ENCODE assay signal across 25 mouse cellular contexts in genomic region chr5:72191932-72192331, GRCm38 (mm10).
"Had no signal": no experiment of that assay in that cellular context is flagged by ENCODE, and none has a peak within 500 bp of the region (broad histone marks: within the 10 kb centered on the region; RNA-seq: fewer than 3 reads in every experiment).

No protein-coding gene starts in this region.

- DNase-seq: cerebellum, adult 8-10 months; cerebellum, adult 9-10 months; cerebellum, adult 9-11 months; cerebellum, postnatal 10 days; cerebellum, postnatal 14 days; cerebellum, postnatal 25 days; cerebellum, postnatal 36 days; embryo, embryonic 11 days; forebrain, postnatal 0 days; gastrocnemius, adult 2 months; gastrocnemius, postnatal 14 days; gastrocnemius, postnatal 25 days; gastrocnemius, postnatal 36 days; heart, adult 2 months had no signal

- H3K4me1 ChIP-seq: embryonic facial prominence, embryonic 10.5 days; embryonic facial prominence, embryonic 12.5 days; embryonic facial prominence, embryonic 13.5 days; embryonic facial prominence, embryonic 15.5 days; forebrain, embryonic 10.5 days; forebrain, embryonic 12.5 days; forebrain, embryonic 13.5 days; forebrain, embryonic 15.5 days; heart, embryonic 10.5 days had no signal

- H3K9ac ChIP-seq: embryonic facial prominence, embryonic 12.5 days; embryonic facial prominence, embryonic 13.5 days; embryonic facial prominence, embryonic 15.5 days; forebrain, embryonic 12.5 days; forebrain, embryonic 13.5 days; forebrain, embryonic 15.5 days; forebrain, postnatal 0 days had no signal

- H3K4me2 ChIP-seq: embryonic facial prominence, embryonic 12.5 days; embryonic facial prominence, embryonic 13.5 days; embryonic facial prominence, embryonic 15.5 days; forebrain, embryonic 12.5 days; forebrain, embryonic 13.5 days; forebrain, embryonic 15.5 days had no signal

- H3K27me3 ChIP-seq: embryonic facial prominence, embryonic 12.5 days; embryonic facial prominence, embryonic 13.5 days; embryonic facial prominence, embryonic 15.5 days; forebrain, embryonic 12.5 days; forebrain, embryonic 13.5 days; forebrain, embryonic 15.5 days had no signal

- H3K36me3 ChIP-seq: embryonic facial prominence, embryonic 10.5 days; embryonic facial prominence, embryonic 12.5 days; embryonic facial prominence, embryonic 13.5 days; embryonic facial prominence, embryonic 15.5 days; forebrain, embryonic 10.5 days; forebrain, embryonic 12.5 days; forebrain, embryonic 15.5 days; heart, embryonic 10.5 days had no signal

- H3K4me3 ChIP-seq: embryonic facial prominence, embryonic 10.5 days; embryonic facial prominence, embryonic 12.5 days; embryonic facial prominence, embryonic 13.5 days; embryonic facial prominence, embryonic 15.5 days; erythroblast, embryonic 14.5 days; forebrain, embryonic 10.5 days; forebrain, embryonic 12.5 days; forebrain, embryonic 13.5 days; forebrain, embryonic 15.5 days; gastrocnemius, adult 2 months; heart, adult 2 months; heart, embryonic 10.5 days had no signal

- ATAC-seq: forebrain, embryonic 13.5 days; forebrain, embryonic 14.5 days; forebrain, embryonic 15.5 days; forebrain, postnatal 0 days had no signal

- H3K9me3 ChIP-seq: embryonic facial prominence, embryonic 10.5 days; embryonic facial prominence, embryonic 12.5 days; embryonic facial prominence, embryonic 13.5 days; embryonic facial prominence, embryonic 15.5 days; forebrain, embryonic 10.5 days; forebrain, embryonic 12.5 days; forebrain, embryonic 13.5 days; forebrain, embryonic 15.5 days; heart, embryonic 10.5 days had no signal

- H3K27ac ChIP-seq: embryonic facial prominence, embryonic 10.5 days; embryonic facial prominence, embryonic 12.5 days; embryonic facial prominence, embryonic 13.5 days; embryonic facial prominence, embryonic 15.5 days; forebrain, embryonic 10.5 days; forebrain, embryonic 12.5 days; forebrain, embryonic 13.5 days; forebrain, embryonic 15.5 days; gastrocnemius, adult 2 months; heart, adult 2 months; heart, embryonic 10.5 days had no signal
